Comparison of ENCODE assay signal across 8 mouse cellular contexts in the genomic region with DNA sequence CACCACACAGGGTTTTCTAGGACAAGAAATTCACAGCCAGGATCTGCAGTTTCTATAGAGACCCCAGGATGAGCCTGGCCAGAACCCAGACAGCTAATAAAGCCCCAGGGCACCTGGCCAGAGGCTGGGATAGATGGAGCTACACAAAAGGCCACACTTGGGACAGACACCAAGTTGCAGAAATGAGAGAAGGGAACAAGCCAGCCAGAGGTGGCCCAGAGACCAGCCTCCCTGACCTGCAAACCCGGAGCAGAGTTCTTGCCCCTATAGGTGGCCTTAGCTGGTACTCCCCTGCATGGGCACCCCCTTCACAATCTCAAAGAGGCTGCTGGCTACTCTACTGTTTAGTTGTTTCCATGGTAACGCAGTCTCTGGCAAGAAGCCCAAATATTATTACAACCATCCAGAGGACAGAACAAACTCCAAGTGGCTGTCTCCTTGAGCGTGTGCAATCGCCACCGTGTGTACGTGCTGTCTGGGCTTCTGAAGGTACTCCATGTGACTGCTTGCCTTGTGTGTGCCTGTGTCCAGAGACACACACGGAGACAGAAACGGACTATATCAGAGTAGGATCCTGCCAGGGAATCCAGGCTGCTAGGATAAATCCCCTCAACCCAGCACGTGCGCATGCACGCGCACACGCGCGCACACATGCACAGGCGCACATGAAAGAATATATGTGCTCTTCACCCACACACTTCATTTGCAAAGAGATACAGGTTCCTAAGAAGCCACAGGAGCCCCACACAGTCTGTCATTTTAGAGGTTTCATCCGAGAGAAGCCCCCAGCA. TPM values are rescaled to one million over a fixed set of nuclear protein-coding genes. Genes with fewer than 3 reads are reported as not detected.
DNase-seq lines count a peak whose midpoint lies in the region; ATAC-seq and TF ChIP-seq lines count a peak whose summit lies in the region.

No protein-coding gene starts in this region.

- H3K36me3 ChIP-seq in E14TG2a.4 (ENCODE audit: insufficient read depth, low read length), result peaks cover 65% of the 10 kb centered on the region
- no peaks in the 10 kb centered on the region; the same call in 1 of the 2 replicates for H3K36me3 ChIP-seq in forebrain, embryonic 11.5 days (ENCODE audit: control insufficient read depth, insufficient read depth, low read length)
- H3K36me3 ChIP-seq in intestine, embryonic 14.5 days (ENCODE audit: control insufficient read depth, insufficient read depth, low read length), result peaks cover 39% of the 10 kb centered on the region

- no peak overlapping the region; the same call in 1 of the 2 replicates for H3K9ac ChIP-seq in forebrain, embryonic 11.5 days (ENCODE audit: low read length)
- no peak overlapping the region for H3K9ac ChIP-seq in intestine, embryonic 14.5 days (ENCODE audit: low read length)

- ATAC-seq in forebrain, embryonic 11.5 days (replicated peaks; ENCODE audit: low FRiP score), result no peak
- ATAC-seq in intestine, embryonic 14.5 days (replicated peaks; ENCODE audit: low FRiP score, low TSS enrichment, low read depth), result no peak
- ATAC-seq in megakaryocyte, adult 5-6 weeks (ENCODE audit: poor library complexity, severe bottlenecking), result no peak

- WGBS in forebrain, embryonic 11.5 days, result 51% methylated on average over 17 of the region's 17 CpGs
- WGBS in intestine, embryonic 14.5 days, result 49% methylated on average over 17 of the region's 17 CpGs

- H3K9me3 ChIP-seq in E14TG2a.4 (ENCODE audit: low read length), result no peaks in the 10 kb centered on the region
- no peaks in the 10 kb centered on the region for H3K9me3 ChIP-seq in forebrain, embryonic 11.5 days (ENCODE audit: control insufficient read depth, low read length)
- no peaks in the 10 kb centered on the region for H3K9me3 ChIP-seq in intestine, embryonic 14.5 days (ENCODE audit: control insufficient read depth, low read length)

- H3K4me3 ChIP-seq in gastrocnemius, adult 2 months, result no peak overlapping the region
- H3K4me3 ChIP-seq in E14TG2a.4 (replicated peaks; ENCODE audit: low read length), result peak overlapping the region; percentile 94
- H3K4me3 ChIP-seq in forebrain, embryonic 11.5 days (ENCODE audit: low read depth, low read length), result 0 out of 2 replicates have a peak overlapping the region, but pooled peaks have one; percentile 19
- H3K4me3 ChIP-seq in intestine, embryonic 14.5 days (ENCODE audit: low read depth, low read length), result no peak overlapping the region

- H3K4me2 ChIP-seq in forebrain, embryonic 11.5 days (ENCODE audit: low read depth, low read length, severe bottlenecking), result peak overlapping the region; percentile 34
- H3K4me2 ChIP-seq in intestine, embryonic 14.5 days (ENCODE audit: low read length), result peak overlapping the region; percentile 20

- no peaks in the 10 kb centered on the region for H3K27me3 ChIP-seq in E14TG2a.4 (ENCODE audit: insufficient read depth, low read length)
- no peaks in the 10 kb centered on the region for H3K27me3 ChIP-seq in forebrain, embryonic 11.5 days (ENCODE audit: control insufficient read depth, insufficient read depth, low read length)
- H3K27me3 ChIP-seq in intestine, embryonic 14.5 days (replicated peaks; ENCODE audit: control insufficient read depth, insufficient read depth, low read length), result no peaks in the 10 kb centered on the region

- peaks cover 85% of the 10 kb centered on the region for H3K4me1 ChIP-seq in E14TG2a.4 (replicated peaks; ENCODE audit: low read depth, low read length)
- peaks cover 27% of the 10 kb centered on the region for H3K4me1 ChIP-seq in forebrain, embryonic 11.5 days (replicated peaks; ENCODE audit: control insufficient read depth, insufficient read depth, low read length)
- peaks cover 35% of the 10 kb centered on the region for H3K4me1 ChIP-seq in intestine, embryonic 14.5 days (replicated peaks; ENCODE audit: control insufficient read depth, insufficient read depth, low read length)

- peak; percentile 38 for DNase-seq in gastrocnemius, adult 2 months
- DNase-seq in gastrocnemius, postnatal 14 days, result no peak
- DNase-seq in forebrain, embryonic 11.5 days (ENCODE audit: low spot score), result no peak
- peak; percentile 78 for DNase-seq in intestine, embryonic 14.5 days (ENCODE audit: low spot score)
- peak; percentile 65 for DNase-seq in lung, postnatal 25 days (ENCODE audit: low spot score)
- DNase-seq in B cell, adult 2 months, result no peak

- TF ChIP-seq CTCF in gastrocnemius, adult 2 months (IDR thresholded peaks at IDR 0.05), result no peak
- no peak for TF ChIP-seq CTCF in E14TG2a.4 (conservative IDR thresholded peaks at IDR 0.05; ENCODE audit: low read length)

- peak overlapping the region; percentile 25; the same call in 1 of the 2 replicates for H3K27ac ChIP-seq in gastrocnemius, adult 2 months
- peak overlapping the region; percentile 70 for H3K27ac ChIP-seq in forebrain, embryonic 11.5 days (ENCODE audit: low read depth, low read length)
- peak overlapping the region; percentile 24 for H3K27ac ChIP-seq in intestine, embryonic 14.5 days (ENCODE audit: low read depth)

- intact Hi-C loops in gastrocnemius, adult 2 months (cut with DNase I), result no loop called here
- intact Hi-C loops in gastrocnemius, postnatal 14 days (cut with DNase I; ENCODE audit: low total_unique reads), result no loop called here

RNA-seq across cellular contexts. Expression of a gene that starts 5.2 kb away (rescaled TPM):
- total RNA-seq in gastrocnemius, adult 2 months (2021), result 1 to 10 TPM; 1.7 to 2.9 TPM
- 1 to 10 TPM; 6.5 to 7.7 TPM for total RNA-seq in gastrocnemius, postnatal 14 days (2021)
- 24.2 and 25.9 TPM in 2 replicates for polyA plus RNA-seq in forebrain, embryonic 11.5 days (2014; fragmentation: Nextera tagmentation; extraction: Ambion mirVana)
- polyA plus RNA-seq in intestine, embryonic 14.5 days (2014; fragmentation: Nextera tagmentation; extraction: Ambion mirVana), result 19.2 and 19.7 TPM in 2 replicates
- total RNA-seq in megakaryocyte, adult 5-6 weeks (2015), result 2.8 and 3.1 TPM in 2 replicates
- 1.0 and 2.4 TPM in 2 replicates for total RNA-seq in megakaryocyte, adult 5-6 weeks (2017)

RNA-seq across cellular contexts. Expression of a gene that starts 8.1 kb away (rescaled TPM):
- total RNA-seq in gastrocnemius, adult 2 months (2021), result 100 to 1,000 TPM; 141 to 159 TPM
- total RNA-seq in gastrocnemius, postnatal 14 days (2021), result 100 to 1,000 TPM; 146 to 154 TPM
- polyA plus RNA-seq in forebrain, embryonic 11.5 days (2014; fragmentation: Nextera tagmentation; extraction: Ambion mirVana), result 463 and 510 TPM in 2 replicates
- polyA plus RNA-seq in intestine, embryonic 14.5 days (2014; fragmentation: Nextera tagmentation; extraction: Ambion mirVana), result 473 and 491 TPM in 2 replicates
- 81.0 and 111 TPM in 2 replicates for total RNA-seq in megakaryocyte, adult 5-6 weeks (2015)
- total RNA-seq in megakaryocyte, adult 5-6 weeks (2017), result 137 and 179 TPM in 2 replicates

RNA-seq across cellular contexts. Expression of a gene that starts 9.5 kb away (rescaled TPM):
- total RNA-seq in gastrocnemius, adult 2 months (2021), result 100 to 1,000 TPM in 1 of 2 experiments, 10 to 100 TPM in 1; 96.2 to 111 TPM
- total RNA-seq in gastrocnemius, postnatal 14 days (2021), result 100 to 1,000 TPM; 105 to 116 TPM
- polyA plus RNA-seq in forebrain, embryonic 11.5 days (2014; fragmentation: Nextera tagmentation; extraction: Ambion mirVana), result 13.5 and 14.0 TPM in 2 replicates
- 41.2 and 47.9 TPM in 2 replicates for polyA plus RNA-seq in intestine, embryonic 14.5 days (2014; fragmentation: Nextera tagmentation; extraction: Ambion mirVana)
- total RNA-seq in megakaryocyte, adult 5-6 weeks (2015), result 18.7 and 19.8 TPM in 2 replicates
- total RNA-seq in megakaryocyte, adult 5-6 weeks (2017), result 2.3 and 12.8 TPM in 2 replicates

RNA-seq across cellular contexts. Expression of a gene that starts 31.9 kb away (rescaled TPM):
- total RNA-seq in gastrocnemius, adult 2 months (2021), result 10 to 100 TPM; 41.9 to 54.7 TPM
- total RNA-seq in gastrocnemius, postnatal 14 days (2021), result 10 to 100 TPM; 26.2 to 27.4 TPM
- polyA plus RNA-seq in forebrain, embryonic 11.5 days (2014; fragmentation: Nextera tagmentation; extraction: Ambion mirVana), result 3.4 and 4.9 TPM in 2 replicates
- polyA plus RNA-seq in intestine, embryonic 14.5 days (2014; fragmentation: Nextera tagmentation; extraction: Ambion mirVana), result 4.6 and 4.8 TPM in 2 replicates
- total RNA-seq in megakaryocyte, adult 5-6 weeks (2015), result 4.3 and 6.3 TPM in 2 replicates
- total RNA-seq in megakaryocyte, adult 5-6 weeks (2017), result 6.9 and 7.1 TPM in 2 replicates

RNA-seq across cellular contexts. Expression of a gene that starts 49.4 kb away (rescaled TPM):
- total RNA-seq in gastrocnemius, adult 2 months (2021), result 10 to 100 TPM; 59.3 to 66.2 TPM
- total RNA-seq in gastrocnemius, postnatal 14 days (2021), result 10 to 100 TPM; 33.3 to 38.5 TPM
- 1.8 and 1.9 TPM in 2 replicates for polyA plus RNA-seq in forebrain, embryonic 11.5 days (2014; fragmentation: Nextera tagmentation; extraction: Ambion mirVana)
- polyA plus RNA-seq in intestine, embryonic 14.5 days (2014; fragmentation: Nextera tagmentation; extraction: Ambion mirVana), result 1.7 and 1.9 TPM in 2 replicates
- 14.9 and 17.3 TPM in 2 replicates for total RNA-seq in megakaryocyte, adult 5-6 weeks (2015)
- 19.6 and 25.7 TPM in 2 replicates for total RNA-seq in megakaryocyte, adult 5-6 weeks (2017)

Comparison
In these comparisons a context has a peak if more than half of its experiments do, and no peak if none do; other contexts are left out.
1. DNase-seq: peak in gastrocnemius, adult 2 months (single experiment), intestine, embryonic 14.5 days (single experiment) and lung, postnatal 25 days (single experiment); none in gastrocnemius, postnatal 14 days (single experiment), forebrain, embryonic 11.5 days (single experiment) and B cell, adult 2 months (0 of 2).
2. H3K4me3 ChIP-seq: peak in E14TG2a.4 (single experiment) and forebrain, embryonic 11.5 days (single experiment); none in gastrocnemius, adult 2 months (single experiment) and intestine, embryonic 14.5 days (single experiment).
3. RNA of a gene that starts 9.5 kb away (total RNA-seq): 105 to 116 TPM in gastrocnemius, postnatal 14 days and 96.2 to 111 TPM in gastrocnemius, adult 2 months; 2.3 to 19.8 TPM in megakaryocyte, adult 5-6 weeks; every median in the first group is over 4 times any median in the second.
4. Peak in every context shown above with its lines, with median percentiles within 50 percentile points of each other: H3K27ac ChIP-seq.